ENCODE assay signal across 27 mouse cellular contexts in the genomic region with DNA sequence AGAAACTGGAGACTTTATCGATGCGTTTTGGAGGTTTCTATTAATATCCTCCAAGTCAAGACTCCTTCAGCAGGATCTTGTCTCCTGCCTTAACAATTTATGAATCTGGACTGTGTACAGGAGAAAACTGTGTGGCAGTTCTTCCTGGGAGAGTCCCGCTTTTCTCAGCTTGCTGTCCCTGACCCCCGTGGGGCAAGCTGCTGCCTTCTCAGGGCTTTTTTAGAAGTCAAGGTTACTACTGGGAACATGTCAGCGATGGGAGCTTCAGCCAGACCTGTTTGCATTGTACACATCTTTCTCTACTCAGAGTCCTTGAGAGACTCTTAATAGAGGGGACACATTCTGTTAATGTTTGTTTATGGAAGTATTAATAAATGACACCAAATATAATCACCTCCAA.
"Had no signal": no experiment of that assay in that cellular context is flagged by ENCODE, and none has a peak within 500 bp of the region (broad histone marks: within the 10 kb centered on the region; RNA-seq: fewer than 3 reads in every experiment).

No protein-coding gene starts in this region.

- H3K9ac ChIP-seq: heart, embryonic 13.5 days; heart, embryonic 15.5 days; hindbrain, embryonic 13.5 days; hindbrain, embryonic 15.5 days; kidney, embryonic 15.5 days; limb, embryonic 13.5 days; limb, embryonic 15.5 days; liver, embryonic 12.5 days; liver, embryonic 14.5 days had no signal

- DNase-seq: gastrocnemius, postnatal 14 days; gastrocnemius, postnatal 36 days; heart, adult 11 months; heart, adult 2 months; heart, postnatal 14 days; heart, postnatal 36 days; kidney, adult 11 months; kidney, adult 2 months; kidney, adult 9 months; kidney, postnatal 14 days; kidney, postnatal 36 days; layer of hippocampus, adult 9-11 months; layer of hippocampus, postnatal 36 days; left cerebral cortex, postnatal 4 days had no signal

- H3K4me2 ChIP-seq: heart, embryonic 11.5 days; heart, embryonic 13.5 days; heart, embryonic 15.5 days; hindbrain, embryonic 13.5 days; hindbrain, embryonic 15.5 days; kidney, embryonic 15.5 days; limb, embryonic 13.5 days; limb, embryonic 15.5 days; liver, embryonic 12.5 days had no signal

- H3K36me3 ChIP-seq: heart, embryonic 13.5 days; heart, embryonic 15.5 days; hindbrain, embryonic 13.5 days; hindbrain, embryonic 15.5 days; kidney, embryonic 15.5 days; limb, embryonic 13.5 days; limb, embryonic 15.5 days; liver, embryonic 12.5 days had no signal

- H3K4me3 ChIP-seq: heart, adult 2 months; heart, embryonic 13.5 days; heart, embryonic 15.5 days; hindbrain, embryonic 13.5 days; hindbrain, embryonic 15.5 days; kidney, embryonic 15.5 days; limb, embryonic 13.5 days; limb, embryonic 15.5 days; liver, embryonic 12.5 days had no signal

- ATAC-seq: hindbrain, postnatal 0 days; intestine, embryonic 16.5 days; liver, embryonic 12.5 days had no signal

- H3K27me3 ChIP-seq: heart, embryonic 13.5 days; heart, embryonic 15.5 days; hindbrain, embryonic 13.5 days; hindbrain, embryonic 15.5 days; kidney, embryonic 15.5 days; limb, embryonic 13.5 days; limb, embryonic 15.5 days; liver, embryonic 12.5 days had no signal

- H3K4me1 ChIP-seq: heart, embryonic 13.5 days; heart, embryonic 15.5 days; hindbrain, embryonic 13.5 days; hindbrain, embryonic 15.5 days; kidney, embryonic 15.5 days; limb, embryonic 13.5 days; limb, embryonic 15.5 days; liver, embryonic 12.5 days had no signal

- H3K9me3 ChIP-seq: heart, embryonic 13.5 days; heart, embryonic 15.5 days; hindbrain, embryonic 13.5 days; hindbrain, embryonic 15.5 days; kidney, embryonic 15.5 days; limb, embryonic 13.5 days; limb, embryonic 15.5 days; liver, embryonic 12.5 days had no signal

- H3K27ac ChIP-seq: heart, adult 2 months; heart, embryonic 13.5 days; heart, embryonic 15.5 days; hindbrain, embryonic 13.5 days; hindbrain, embryonic 15.5 days; hindbrain, postnatal 0 days; kidney, embryonic 15.5 days; kidney, postnatal 0 days; limb, embryonic 13.5 days; limb, embryonic 15.5 days; liver, embryonic 12.5 days; liver, embryonic 14.5 days had no signal
